Mouse (Mus musculus) G1E (cell line): ENCODE measurements around the gene Btbd9.

Experiments
- CTCF ChIP-seq: IDR thresholded peaks from 2 replicates; pipeline ENCODE4 v1.5.1; 2012; ENCODE audit warnings: low read depth, low read length, inconsistent platforms, mixed read lengths
- GATA2 ChIP-seq: IDR thresholded peaks from 2 replicates; pipeline ENCODE4 v1.6.1; 2012; ENCODE audit warnings: low read depth, low read length, inconsistent platforms, borderline replicate concordance

DNA sequence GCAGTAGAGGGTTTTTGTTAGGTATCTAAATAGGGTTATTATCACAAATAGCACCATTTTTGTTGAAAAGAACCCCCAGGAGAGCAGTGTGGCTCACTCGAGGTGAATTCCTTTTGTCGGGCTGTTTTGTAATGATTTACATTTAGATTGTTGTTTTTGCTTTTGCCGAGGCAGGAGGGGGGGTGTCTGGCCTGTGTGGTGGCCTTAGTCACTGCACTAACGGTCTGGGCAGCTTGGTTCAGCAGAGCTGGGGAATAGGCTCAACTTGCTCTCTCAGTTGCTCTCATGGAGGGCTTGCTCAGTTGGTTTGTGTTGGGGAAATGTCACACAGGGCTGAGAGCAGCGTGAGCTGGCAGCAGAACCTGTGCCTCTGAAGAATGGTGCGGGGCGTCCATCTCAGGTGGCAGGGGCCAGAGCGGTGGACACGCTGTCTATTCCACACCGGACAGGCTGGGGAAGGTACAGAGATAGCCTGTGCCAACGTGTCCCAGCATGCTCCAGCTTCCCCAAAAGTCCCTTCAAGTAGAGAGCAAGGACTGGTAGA lies 385.1 kb downstream of the Btbd9 start:
- no peak for TF ChIP-seq CTCF
- no peak for TF ChIP-seq GATA2
